Mouse (Mus musculus) macrophage (primary cell): ENCODE measurements around the gene Ugt1a7c. TPM values are rescaled to one million over a fixed set of nuclear protein-coding genes. Genes with fewer than 3 reads are reported as not detected.

Experiments used
- H3K27ac ChIP-seq: fragments of 350-480 bp; formaldehyde crosslinking; 2 replicates; pipeline ENCODE4 v1.9.0; 2021
- H3K36me3 ChIP-seq: fragments of 350-480 bp; formaldehyde crosslinking; 2 replicates; pipeline ENCODE4 v1.9.0; 2021; ENCODE audit errors: inconsistent target
- H3K4me3 ChIP-seq: fragments of 350-480 bp; formaldehyde crosslinking; 2 replicates; pipeline ENCODE4 v1.9.0; 2021; ENCODE audit errors: inconsistent target
- H3K79me2 ChIP-seq: fragments of 350-480 bp; formaldehyde crosslinking; 2 replicates; pipeline ENCODE4 v1.9.0; 2021; ENCODE audit errors: inconsistent target
- WGBS: methylation state at CpG from one replicate; pipeline ENCODE4 v1.1.7; 2026; ENCODE audit warnings: inconsistent platforms; ENCODE audit not compliant: missing documents; 5-methylcytosine and 5-hydroxymethylcytosine counted together
- polyA plus RNA-seq: library from polyadenylated mRNA; stranded (reverse); fragments of 250-400 nt; gene quantifications from 3 replicates; pipeline ENCODE4 v1.2.4, GENCODE M21; 2018; ENCODE audit warnings: inconsistent platforms

Ugt1a7c gene
- polyA plus RNA-seq, 1 experiment from 2014 or later, result 101 TPM

- Histone ChIP-seq H3K79me2 (no peaks in the 10 kb centered on the region), H3K4me3 (no peak overlapping the region), H3K27ac (no peak overlapping the region), H3K36me3 (peaks cover 8% of the 10 kb centered on the region)
- WGBS, result 72% methylated on average over 6 of the region's 6 CpGs
Observed at GRCm38 (mm10) chr1:88258361-88258760, 163.5 kb downstream of the Ugt1a7c start.

GRCm38 (mm10) chr1:88258881-88259642 lies 164.2 kb downstream of the Ugt1a7c start:
- WGBS, result 51% methylated on average over 8 of the region's 8 CpGs
- no peak overlapping the region for H3K27ac ChIP-seq
- H3K4me3 ChIP-seq, result no peak overlapping the region
- H3K36me3 ChIP-seq, result peaks cover 15% of the 10 kb centered on the region
- H3K79me2 ChIP-seq, result no peaks in the 10 kb centered on the region

GRCm38 (mm10) chr1:88259643-88260024 lies 164.8 kb downstream of the Ugt1a7c start:
- Histone ChIP-seq H3K79me2 (no peaks in the 10 kb centered on the region), H3K4me3 (no peak overlapping the region), H3K27ac (no peak overlapping the region), H3K36me3 (peaks cover 20% of the 10 kb centered on the region)
- WGBS, result 85% methylated on average over 4 of the region's 4 CpGs

GRCm38 (mm10) chr1:88260114-88260513 lies 165.3 kb downstream of the Ugt1a7c start:
- H3K36me3 ChIP-seq, result peaks cover 25% of the 10 kb centered on the region
- H3K79me2 ChIP-seq, result no peaks in the 10 kb centered on the region
- 82% methylated on average over 6 of the region's 6 CpGs for WGBS
- no peak overlapping the region for H3K27ac ChIP-seq
- H3K4me3 ChIP-seq, result no peak overlapping the region

GRCm38 (mm10) chr1:88260604-88261377 lies 165.9 kb downstream of the Ugt1a7c start:
- WGBS, result 63% methylated on average over 10 of the region's 10 CpGs
- Histone ChIP-seq H3K27ac (no peak overlapping the region), H3K79me2 (no peaks in the 10 kb centered on the region), H3K4me3 (no peak overlapping the region), H3K36me3 (peaks cover 32% of the 10 kb centered on the region)

- Histone ChIP-seq H3K27ac (no peak overlapping the region), H3K4me3 (no peak overlapping the region), H3K36me3 (peaks cover 41% of the 10 kb centered on the region), H3K79me2 (no peaks in the 10 kb centered on the region)
- WGBS, result 88% methylated on average over 7 of the region's 7 CpGs
Observed at GRCm38 (mm10) chr1:88261706-88262105, 166.8 kb downstream of the Ugt1a7c start.

GRCm38 (mm10) chr1:88262255-88262654 lies 167.4 kb downstream of the Ugt1a7c start:
- no peak overlapping the region for H3K4me3 ChIP-seq
- WGBS, result 48% methylated on average over 4 of the region's 4 CpGs
- no peak overlapping the region for H3K27ac ChIP-seq
- H3K79me2 ChIP-seq, result no peaks in the 10 kb centered on the region
- H3K36me3 ChIP-seq, result peaks cover 47% of the 10 kb centered on the region

- Histone ChIP-seq H3K36me3 (peaks cover 54% of the 10 kb centered on the region), H3K79me2 (no peaks in the 10 kb centered on the region), H3K27ac (no peak overlapping the region), H3K4me3 (no peak overlapping the region)
- 73% methylated on average over 6 of the region's 6 CpGs for WGBS
Observed at GRCm38 (mm10) chr1:88262961-88263360, 168.1 kb downstream of the Ugt1a7c start.

- no peak overlapping the region for H3K4me3 ChIP-seq
- WGBS, result 92% methylated on average over 5 of the region's 5 CpGs
- H3K36me3 ChIP-seq, result peaks cover 62% of the 10 kb centered on the region
- no peaks in the 10 kb centered on the region for H3K79me2 ChIP-seq
- H3K27ac ChIP-seq, result no peak overlapping the region
Observed at GRCm38 (mm10) chr1:88263778-88264177, 168.9 kb downstream of the Ugt1a7c start.

GRCm38 (mm10) chr1:88264237-88264868 lies 169.5 kb downstream of the Ugt1a7c start:
- 93% methylated on average over 7 of the region's 7 CpGs for WGBS
- H3K36me3 ChIP-seq, result peaks cover 68% of the 10 kb centered on the region
- no peak overlapping the region for H3K4me3 ChIP-seq
- no peaks in the 10 kb centered on the region for H3K79me2 ChIP-seq
- H3K27ac ChIP-seq, result no peak overlapping the region

GRCm38 (mm10) chr1:88264869-88265240 lies 170.0 kb downstream of the Ugt1a7c start:
- no peak overlapping the region for H3K27ac ChIP-seq
- no peaks in the 10 kb centered on the region for H3K79me2 ChIP-seq
- H3K36me3 ChIP-seq, result peaks cover 73% of the 10 kb centered on the region
- 75% methylated on average over 4 of the region's 4 CpGs for WGBS
- no peak overlapping the region for H3K4me3 ChIP-seq

GRCm38 (mm10) chr1:88266123-88266522 lies 171.3 kb downstream of the Ugt1a7c start:
- WGBS, result 86% methylated on average over 13 of the region's 13 CpGs
- H3K4me3 ChIP-seq, result no peak overlapping the region
- no peak overlapping the region for H3K27ac ChIP-seq
- no peaks in the 10 kb centered on the region for H3K79me2 ChIP-seq
- H3K36me3 ChIP-seq, result peaks cover 75% of the 10 kb centered on the region

GRCm38 (mm10) chr1:88267489-88267888 lies 172.6 kb downstream of the Ugt1a7c start:
- H3K27ac ChIP-seq, result no peak overlapping the region
- no peaks in the 10 kb centered on the region for H3K79me2 ChIP-seq
- peaks cover 75% of the 10 kb centered on the region for H3K36me3 ChIP-seq
- no peak overlapping the region for H3K4me3 ChIP-seq
- WGBS, result 95% methylated on average over 6 of the region's 6 CpGs

- Histone ChIP-seq H3K36me3 (peaks cover 75% of the 10 kb centered on the region), H3K4me3 (no peak overlapping the region), H3K27ac (no peak overlapping the region), H3K79me2 (no peaks in the 10 kb centered on the region)
- 85% methylated on average over 6 of the region's 6 CpGs for WGBS
Observed at GRCm38 (mm10) chr1:88268070-88268469, 173.2 kb downstream of the Ugt1a7c start.
